Mouse (Mus musculus): ENCODE measurements around the gene Rnf166. TPM values are rescaled to one million over a fixed set of nuclear protein-coding genes. Genes with fewer than 3 reads are reported as not detected.

Gene Rnf166
- total RNA-seq (2014; fragmentation: Nextera tagmentation) (40.5 and 41.2 TPM in 2 replicates), total RNA-seq (2017) (29.8 and 43.2 TPM in 2 replicates)

DNA sequence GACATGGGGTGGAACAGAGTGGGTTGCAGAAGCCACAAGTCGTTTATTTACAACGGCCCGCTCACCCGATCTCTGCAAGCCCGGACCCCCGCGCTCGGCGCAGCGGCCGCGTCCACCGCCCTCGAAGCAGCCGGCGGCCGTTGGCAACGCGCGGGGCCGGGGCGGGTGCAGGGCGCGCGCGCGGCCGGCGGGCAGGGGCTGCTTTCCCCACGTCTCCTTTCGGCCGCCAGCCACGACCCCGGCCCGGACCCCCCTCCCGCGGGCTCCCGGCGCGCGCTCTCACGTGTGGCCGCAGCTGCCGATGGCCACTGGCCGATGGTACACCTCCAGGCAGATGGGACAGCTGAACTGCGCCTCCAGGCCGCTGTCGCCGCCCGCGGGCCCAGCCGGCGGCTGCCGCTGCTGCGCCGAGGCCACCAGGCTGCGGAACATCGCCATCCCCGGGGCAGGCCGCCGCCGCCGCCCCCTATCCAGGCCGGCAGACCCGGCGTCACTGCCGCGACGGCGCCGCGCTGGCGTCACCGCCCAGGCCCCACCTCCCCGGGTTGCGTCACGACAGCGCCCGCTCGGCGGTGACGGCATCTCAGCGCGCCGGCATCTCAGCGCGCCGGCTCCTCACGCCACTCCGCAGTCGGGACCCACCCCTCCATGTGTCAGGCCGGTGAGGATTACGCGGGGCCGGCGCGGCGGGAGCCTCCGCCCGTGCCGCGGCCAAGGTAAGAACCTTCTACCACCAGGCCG, at the start of gene Rnf166, which contains the start of gene Ctu2:
Gene Rnf166 (minus strand): TSS at position 485 of the 741 bp plus-strand sequence.
Gene Ctu2 (plus strand): TSS at position 564 of the 741 bp plus-strand sequence.
- peak; percentile 74 for ATAC-seq (replicated peaks; ENCODE audit: poor library complexity, severe bottlenecking)

DNA sequence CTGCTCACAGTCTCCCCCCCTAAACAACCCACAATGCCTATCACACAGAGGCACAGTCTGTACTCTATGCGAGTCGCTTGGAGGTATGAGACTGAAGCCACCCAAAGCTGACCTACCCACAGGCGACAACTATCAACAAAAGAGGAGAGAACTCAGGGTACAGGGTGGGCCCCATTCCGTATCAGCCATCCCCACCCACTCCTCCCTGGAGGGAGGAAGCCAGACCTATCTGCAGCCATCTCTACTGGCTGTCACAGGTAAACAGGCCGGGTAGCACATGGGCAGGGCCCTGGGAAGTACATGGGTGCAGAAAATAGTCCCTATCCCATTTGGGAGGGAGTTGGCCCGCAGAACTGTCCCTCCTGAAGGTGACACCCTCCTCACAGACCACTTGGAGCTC, 49.1 kb upstream of the Rnf166 start:
- ATAC-seq (replicated peaks; ENCODE audit: poor library complexity, severe bottlenecking): no peak

DNA sequence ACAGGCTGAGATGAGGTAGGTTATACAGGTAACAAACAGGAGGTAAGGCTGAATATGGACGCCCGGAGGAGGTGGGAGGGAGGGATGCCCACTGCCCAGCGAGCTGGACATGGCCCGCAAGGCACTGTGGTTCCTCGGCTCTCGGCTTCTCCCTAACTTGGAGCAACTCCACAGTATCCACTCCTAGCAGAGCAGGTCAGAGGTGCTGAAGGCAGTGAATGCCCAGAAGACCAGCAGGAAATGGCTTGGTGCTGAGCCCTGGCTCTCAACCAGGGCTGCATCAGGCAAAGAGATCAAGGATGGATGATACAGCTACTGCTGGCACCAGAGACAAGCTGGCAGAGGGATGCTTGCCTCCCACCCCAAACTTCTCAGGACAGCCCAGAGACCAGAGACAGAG, 48.6 kb upstream of the Rnf166 start:
- ATAC-seq (replicated peaks; ENCODE audit: poor library complexity, severe bottlenecking): no peak

DNA sequence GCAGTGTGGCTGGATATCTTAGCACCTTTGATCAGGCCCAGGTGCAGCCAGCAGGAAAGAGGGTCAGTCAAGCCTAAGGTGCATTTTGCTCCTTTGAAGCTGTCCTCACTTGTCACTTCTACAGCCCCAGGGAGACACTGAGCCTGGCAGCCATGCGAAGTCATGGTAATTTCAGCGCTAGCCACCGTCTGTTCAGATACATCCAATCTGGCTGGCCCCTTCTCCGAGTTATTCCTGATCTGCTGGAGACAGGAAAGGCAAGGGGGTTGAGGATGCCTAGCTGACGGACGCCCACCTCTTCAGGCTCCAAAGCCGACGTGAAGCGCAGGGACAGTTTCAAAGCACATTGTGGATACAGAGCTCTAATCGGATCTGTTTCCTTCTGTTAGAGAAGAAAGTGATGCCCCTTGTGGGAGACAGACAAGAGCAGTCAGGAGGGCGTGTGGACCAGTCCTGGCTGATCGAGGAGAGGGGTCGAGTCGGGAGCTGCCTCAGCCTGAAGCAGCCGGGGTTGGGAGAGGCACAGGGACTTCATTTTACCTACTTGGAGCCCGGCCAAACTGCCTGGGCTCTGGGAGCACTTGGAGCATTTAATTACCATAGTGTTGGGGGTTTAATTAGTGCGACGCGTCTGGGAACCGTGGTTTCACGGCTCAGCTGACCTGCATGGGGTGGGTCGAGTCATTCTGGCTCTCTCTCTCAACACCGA, 47.9 kb upstream of the Rnf166 start:
- no peak for ATAC-seq (replicated peaks; ENCODE audit: poor library complexity, severe bottlenecking)

DNA sequence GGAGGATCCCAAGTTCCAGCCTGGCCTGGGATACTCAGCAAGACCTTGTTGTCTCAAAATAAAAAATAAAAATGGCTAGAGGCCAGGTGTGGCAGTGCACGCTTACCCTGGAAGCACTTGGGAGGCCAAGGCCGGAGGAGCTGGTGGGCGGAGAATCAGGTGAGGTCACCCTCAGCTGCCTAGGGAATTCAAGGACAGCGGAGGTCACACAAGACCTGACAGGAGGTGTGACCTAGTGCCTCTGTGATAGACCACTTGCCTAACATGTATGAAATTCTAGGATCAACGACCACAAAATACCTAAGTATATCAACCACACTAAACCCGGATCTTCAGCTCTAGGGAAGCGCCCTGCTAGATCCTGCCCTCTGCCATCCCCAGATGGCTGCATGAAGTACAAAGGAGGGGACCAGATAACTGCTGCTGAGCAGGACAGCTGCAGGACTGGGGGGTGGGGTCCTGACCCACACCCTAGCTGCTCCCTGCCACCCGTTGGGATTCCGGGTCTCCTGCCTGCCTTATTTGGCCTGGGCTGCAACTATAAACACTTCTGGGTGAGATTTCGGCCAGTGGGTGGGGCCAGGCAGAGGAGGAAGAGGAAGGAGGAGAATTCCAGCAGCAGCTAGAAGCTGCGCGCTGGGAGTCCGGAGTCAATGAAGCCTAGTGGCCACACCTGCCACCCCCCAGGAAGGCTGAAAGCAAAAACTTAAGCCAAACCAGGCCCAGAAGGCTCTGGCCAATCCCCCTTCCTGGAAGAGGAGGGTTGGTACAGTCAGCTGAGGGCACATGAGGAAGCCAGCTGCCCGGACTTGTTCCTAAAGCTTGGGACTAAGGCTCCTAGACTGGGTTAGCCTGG, 47.2 kb upstream of the Rnf166 start:
- ATAC-seq (replicated peaks; ENCODE audit: poor library complexity, severe bottlenecking): peak; percentile 19; the same call in 1 of the 2 replicates

DNA sequence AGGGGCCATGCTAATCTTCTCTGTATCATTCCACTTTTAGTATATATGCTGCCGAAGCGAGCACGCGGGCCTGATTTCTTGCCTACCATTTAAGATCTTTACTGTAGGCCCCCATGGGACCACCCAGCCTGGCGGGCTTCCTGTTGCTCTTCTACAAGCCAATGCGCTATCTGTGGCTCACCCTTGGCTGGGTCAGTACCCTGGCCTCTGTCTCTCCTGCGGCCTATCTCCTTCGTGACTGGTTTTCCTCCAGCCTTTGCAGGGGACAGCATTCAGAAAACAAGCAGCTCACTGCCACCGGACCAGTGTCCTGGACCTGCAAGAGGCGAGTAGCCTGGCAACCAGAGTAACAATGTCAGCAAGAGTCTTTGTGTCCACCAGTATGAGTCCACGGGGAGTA, 44.7 kb upstream of the Rnf166 start:
- ATAC-seq (replicated peaks; ENCODE audit: poor library complexity, severe bottlenecking): no peak

DNA sequence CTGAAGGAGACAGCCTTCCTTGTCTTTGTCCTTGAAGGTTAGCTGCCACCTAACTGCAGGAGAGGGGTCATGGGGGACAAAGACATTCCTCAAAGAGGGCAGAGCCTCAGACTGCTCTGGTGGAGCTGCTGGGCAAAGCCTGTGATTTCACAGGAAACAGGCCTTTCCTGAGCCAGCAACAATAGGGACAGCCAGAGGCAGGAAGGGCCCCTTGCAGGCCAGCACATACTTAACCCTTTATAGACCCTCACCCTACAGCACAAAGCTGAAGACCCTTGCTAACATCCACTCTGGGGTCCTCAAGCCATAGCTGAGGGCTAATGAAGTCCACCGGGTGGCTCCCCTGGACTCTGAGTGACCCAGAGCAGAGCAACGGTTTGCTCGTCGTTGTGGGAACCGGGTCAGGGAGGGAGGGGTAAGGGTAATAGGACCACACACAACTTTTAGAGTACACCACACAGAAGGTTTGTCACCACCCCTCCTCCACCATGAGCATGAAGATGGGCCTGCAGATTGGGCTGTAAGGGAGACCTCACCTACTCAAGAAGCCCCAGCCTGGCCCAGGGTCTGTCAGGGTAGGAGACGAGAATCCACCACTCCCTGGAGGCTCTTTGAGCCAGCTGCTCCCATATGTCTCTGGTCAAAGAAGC, 41.8 kb upstream of the Rnf166 start:
- ATAC-seq (replicated peaks; ENCODE audit: poor library complexity, severe bottlenecking): no peak

DNA sequence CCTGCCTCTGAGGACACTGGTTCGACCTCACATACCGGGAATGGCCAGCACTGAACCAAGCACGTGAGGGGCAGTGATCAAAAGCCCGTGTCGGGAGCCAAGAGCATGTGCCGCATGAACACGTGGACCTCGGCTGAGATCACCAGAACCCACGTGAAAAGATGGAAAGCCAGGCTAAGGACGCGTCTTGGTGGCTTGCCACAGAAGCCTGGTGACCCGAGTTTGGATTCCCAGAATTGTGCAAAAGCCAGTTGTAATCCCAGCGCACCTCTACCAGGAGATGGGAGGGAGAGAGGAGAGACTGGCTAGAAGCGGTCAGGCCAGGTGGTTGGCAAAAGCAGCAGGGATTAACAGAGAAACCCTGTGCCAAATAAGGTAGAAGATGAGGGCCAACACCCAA, 39.8 kb upstream of the Rnf166 start:
- no peak for ATAC-seq (replicated peaks; ENCODE audit: poor library complexity, severe bottlenecking)

DNA sequence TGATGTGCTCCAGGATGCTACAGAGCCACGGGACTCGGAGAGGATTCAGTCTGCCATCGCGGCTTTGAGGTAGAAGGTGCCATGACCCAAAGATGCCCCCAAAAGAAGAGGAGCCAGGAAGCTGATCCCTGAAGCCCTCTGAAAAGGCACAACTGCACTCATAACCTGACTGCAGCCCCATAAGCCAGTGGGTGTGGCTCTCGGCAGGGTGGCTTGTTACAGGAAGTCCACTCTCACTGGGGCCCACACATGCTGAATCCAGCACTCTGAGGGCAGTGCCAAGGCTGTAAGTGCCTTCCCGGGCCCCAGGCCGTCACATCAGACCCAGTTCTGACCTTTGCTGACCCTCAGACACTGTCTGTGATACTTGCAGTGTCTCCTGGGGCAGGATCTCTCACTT, 36.5 kb upstream of the Rnf166 start:
- ATAC-seq (replicated peaks; ENCODE audit: poor library complexity, severe bottlenecking): no peak

DNA sequence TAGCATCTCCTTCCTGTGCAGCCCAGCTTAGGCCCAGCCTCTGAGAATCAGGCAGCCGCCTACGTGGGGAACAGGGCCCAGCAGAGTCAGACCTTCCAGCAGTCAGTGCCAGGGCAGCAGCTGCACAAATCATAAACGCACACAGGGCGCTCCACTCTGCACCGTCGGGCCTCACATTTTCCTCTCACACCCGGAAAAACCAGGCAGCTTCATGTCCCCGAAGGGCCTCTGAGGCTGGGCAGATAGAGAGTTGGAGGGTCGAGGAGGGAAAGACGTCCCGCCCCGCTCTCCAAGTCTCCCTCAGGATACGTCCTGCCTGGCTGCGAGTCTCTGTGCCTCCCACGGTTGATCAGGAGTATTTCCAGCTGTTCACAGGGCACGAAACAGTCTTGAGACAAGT, 35.7 kb upstream of the Rnf166 start:
- no peak for ATAC-seq (replicated peaks; ENCODE audit: poor library complexity, severe bottlenecking)

DNA sequence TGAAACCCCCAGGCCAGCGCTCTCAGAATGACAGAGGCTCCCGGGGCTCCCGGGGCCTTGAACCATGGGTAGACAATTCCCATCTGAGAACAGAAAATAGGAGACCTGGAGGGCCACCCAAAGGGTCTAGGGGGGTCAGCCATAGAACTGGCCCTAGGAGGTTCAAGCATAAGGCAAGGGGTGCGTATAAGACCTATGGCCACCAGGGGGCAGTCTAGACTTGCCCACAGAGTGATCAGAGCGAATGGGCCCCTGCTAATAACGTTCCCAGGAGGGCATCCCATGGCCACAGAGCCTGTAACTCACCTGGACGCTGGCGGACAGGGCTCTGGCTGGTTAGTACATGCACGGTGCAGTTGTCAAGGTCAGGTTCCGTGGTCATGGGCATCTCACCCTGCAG, 25.0 kb upstream of the Rnf166 start:
- peak; percentile 79 for ATAC-seq (replicated peaks; ENCODE audit: poor library complexity, severe bottlenecking)

DNA sequence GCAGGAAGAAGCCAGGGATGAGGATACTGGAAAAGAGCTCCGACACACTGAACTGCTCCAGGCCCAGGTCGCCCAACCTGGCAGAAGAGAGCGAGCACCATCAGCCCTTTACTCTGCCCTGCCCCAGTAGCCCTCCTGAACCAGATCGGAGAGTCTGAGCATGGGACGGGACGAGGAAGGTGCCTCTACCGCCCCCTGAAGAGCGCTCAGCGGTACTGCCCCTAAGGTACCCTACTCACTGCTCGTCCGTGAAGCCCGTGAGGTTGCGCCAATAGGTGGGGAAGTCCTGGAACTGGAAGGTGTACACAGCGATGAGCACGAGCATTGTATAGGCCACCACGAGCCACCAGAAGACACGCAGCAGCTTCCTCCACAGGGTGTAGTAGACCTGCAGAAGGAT, 22.0 kb upstream of the Rnf166 start:
- ATAC-seq (replicated peaks; ENCODE audit: poor library complexity, severe bottlenecking): peak; percentile 60

DNA sequence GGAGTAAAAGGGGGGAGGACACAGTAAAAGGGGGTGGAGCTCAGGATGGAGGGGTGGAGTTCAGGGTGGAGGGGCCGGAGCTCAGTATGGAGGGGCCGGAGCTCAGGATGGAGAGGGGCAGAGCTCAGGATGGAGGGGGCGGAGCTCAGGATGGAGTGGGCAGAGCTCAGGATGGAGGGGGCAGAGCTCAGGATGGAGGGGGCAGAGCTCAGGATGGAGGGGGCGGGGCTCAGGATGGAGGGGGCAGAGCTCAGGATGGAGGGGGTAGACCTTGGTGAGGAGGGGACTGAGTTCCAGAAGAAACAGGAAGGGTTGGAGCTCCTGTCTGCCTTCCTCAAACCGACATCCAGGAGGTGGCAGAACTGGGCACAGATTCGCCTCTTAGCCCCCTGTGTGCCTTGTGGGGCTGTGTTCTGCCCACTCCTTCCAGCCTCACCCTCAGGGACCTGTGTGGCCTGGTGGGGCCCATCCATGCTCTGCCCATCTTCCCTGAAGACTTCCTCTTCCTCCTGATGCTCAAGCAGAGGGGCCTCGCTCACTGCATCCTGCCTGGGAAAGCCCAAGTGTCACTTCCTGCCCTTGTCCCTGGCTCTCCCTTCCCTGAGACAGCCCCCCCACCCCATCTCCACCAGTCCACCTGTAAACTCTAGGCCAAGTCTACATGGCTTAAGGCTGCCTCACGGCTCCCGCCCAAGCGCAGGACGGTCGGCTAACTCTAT, 21.3 kb upstream of the Rnf166 start:
- no peak for ATAC-seq (replicated peaks; ENCODE audit: poor library complexity, severe bottlenecking)

DNA sequence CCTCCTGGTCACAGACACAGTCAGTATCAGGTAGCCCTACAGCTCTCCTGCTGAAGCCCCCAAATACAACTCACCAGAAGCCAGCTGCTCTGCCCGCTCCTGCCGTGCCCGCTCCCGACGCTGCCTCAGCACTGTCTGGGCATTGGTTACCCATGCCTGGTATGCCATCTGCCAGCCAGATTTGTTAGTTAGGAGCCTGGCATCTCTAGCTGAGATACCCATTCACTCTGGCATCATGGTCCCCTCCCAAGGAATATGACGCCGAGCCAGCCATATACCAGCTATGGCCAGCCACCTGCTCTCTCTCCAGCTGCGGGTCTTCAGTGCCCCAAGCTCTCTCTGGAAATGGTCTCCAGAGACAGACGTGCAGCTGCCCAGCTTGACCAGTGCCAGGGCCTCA, 12.5 kb upstream of the Rnf166 start:
- ATAC-seq (replicated peaks; ENCODE audit: poor library complexity, severe bottlenecking): no peak

DNA sequence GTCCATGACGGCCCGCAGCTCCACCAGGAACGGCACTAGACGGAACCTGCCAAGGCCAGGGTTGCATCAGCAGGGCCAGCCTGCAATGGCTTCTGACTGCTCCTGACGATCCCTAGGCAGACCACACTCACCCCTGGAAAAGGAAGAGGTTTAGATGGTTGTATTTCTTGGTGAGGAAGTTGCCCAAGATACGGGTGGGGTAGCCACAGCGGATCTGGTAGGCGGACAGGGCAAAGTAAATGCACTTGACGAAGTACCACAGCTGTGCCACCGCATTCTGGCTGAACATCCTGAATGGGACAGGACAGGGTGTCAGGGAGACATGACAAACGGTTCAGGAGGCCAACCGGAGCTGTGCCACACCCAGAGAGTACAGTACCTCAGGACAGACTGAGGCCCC, 9.0 kb upstream of the Rnf166 start:
- peak; percentile 87 for ATAC-seq (replicated peaks; ENCODE audit: poor library complexity, severe bottlenecking)

DNA sequence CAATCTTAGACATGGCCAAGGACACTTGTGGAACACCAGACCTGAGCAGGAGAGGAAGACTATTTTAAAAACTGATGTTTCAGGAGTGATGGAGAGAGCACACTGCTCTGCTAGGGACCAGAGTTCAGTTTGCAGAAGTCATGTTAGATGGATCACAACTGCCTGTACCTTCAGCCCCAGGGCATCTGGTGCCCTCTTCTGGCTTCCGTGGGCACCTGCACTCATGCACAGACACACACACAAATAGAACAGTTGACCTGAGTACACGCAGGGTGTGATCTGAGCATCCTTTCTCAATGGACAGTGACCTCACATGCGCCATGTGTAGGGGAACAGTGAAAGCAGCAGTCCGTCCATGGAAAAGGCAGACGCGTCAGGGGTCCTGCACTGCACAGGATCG, 8.0 kb upstream of the Rnf166 start:
- ATAC-seq (replicated peaks; ENCODE audit: poor library complexity, severe bottlenecking): no peak

DNA sequence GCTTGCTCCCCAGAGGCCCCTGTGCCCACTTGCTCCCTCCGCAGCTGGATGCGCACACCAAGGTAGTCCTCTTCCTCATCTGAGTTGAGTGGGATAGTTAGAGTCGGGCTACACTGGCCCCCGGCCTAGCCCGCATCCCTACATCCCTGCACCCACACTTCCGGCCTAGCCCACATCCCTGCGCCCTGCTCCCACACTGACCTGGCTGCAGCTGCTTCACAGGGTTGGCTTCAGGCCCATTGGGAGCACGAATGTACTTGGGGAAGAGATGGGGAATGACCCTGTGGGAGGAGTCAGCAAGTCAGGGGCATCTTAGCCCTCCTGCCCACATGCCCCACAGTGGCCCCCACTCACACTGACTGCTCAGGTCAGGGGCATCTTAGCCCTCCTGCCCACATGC, 6.6 kb upstream of the Rnf166 start:
- no peak for ATAC-seq (replicated peaks; ENCODE audit: poor library complexity, severe bottlenecking)

DNA sequence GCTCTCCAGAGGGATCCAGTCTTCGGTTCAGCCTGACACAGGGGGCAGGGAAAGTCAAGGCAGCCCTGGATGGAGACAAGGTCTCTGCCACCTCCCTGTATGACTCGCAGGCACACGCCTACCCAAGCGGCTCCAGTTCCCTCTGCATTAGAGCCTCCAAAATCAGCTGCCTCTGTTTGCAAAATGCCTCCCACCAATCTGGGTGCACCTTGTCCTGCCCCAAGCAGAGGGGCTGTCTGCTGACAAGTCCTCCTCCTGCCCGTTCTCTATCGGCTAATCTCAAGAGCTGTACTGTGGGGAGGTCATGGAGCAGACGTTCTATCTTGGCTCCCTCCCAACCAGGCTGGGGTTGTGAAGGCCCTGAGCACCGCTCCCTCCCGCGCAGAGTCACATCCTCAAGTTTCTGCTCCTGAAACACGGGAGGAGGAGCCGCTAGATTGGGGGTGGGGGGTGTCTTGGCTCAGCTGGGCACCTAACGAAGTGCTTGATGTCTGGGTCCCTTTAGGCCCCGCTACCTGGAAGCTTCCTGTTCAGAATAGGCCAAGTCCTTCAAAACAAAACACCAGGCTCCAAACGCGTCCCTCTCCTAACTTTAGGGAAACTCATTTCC, 808 bp downstream of the Rnf166 start:
- no peak for ATAC-seq (replicated peaks; ENCODE audit: poor library complexity, severe bottlenecking)

DNA sequence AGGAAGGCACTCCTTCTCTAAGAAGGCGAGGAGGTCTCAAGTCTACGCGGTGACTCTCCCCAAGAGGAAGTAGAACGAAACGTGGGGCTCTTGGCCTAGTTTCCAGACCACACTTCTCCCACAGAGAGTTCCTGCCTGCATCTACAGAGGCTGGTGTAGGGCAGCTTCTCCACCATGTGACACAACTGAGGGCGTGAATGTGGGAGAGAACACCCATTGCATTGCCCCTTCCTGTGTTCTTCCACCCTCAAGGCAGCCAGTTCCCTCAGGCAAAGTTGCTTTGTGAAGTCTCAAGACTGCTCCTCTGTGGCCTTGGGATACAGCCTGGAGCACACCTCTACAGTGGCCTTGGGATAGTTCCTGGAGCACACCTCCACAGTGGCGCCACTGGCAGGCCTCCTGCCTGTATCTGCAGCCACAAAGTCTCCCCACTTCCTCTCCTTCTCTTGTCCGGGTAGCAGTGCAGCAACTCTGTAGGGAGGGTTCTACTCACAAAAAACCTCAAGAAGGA, 1.9 kb downstream of the Rnf166 start:
- peak; percentile 68 for ATAC-seq (replicated peaks; ENCODE audit: poor library complexity, severe bottlenecking)
